Mouse (Mus musculus): Measurements from ENCODE around the gene Foxj1. TPM values are rescaled to one million over a fixed set of nuclear protein-coding genes. Genes with fewer than 3 reads are reported as not detected.

Gene Foxj1
- total and polyA plus RNA-seq, 2 experiments from 2014 or later, result 19.9 to 37.6 TPM

DNA sequence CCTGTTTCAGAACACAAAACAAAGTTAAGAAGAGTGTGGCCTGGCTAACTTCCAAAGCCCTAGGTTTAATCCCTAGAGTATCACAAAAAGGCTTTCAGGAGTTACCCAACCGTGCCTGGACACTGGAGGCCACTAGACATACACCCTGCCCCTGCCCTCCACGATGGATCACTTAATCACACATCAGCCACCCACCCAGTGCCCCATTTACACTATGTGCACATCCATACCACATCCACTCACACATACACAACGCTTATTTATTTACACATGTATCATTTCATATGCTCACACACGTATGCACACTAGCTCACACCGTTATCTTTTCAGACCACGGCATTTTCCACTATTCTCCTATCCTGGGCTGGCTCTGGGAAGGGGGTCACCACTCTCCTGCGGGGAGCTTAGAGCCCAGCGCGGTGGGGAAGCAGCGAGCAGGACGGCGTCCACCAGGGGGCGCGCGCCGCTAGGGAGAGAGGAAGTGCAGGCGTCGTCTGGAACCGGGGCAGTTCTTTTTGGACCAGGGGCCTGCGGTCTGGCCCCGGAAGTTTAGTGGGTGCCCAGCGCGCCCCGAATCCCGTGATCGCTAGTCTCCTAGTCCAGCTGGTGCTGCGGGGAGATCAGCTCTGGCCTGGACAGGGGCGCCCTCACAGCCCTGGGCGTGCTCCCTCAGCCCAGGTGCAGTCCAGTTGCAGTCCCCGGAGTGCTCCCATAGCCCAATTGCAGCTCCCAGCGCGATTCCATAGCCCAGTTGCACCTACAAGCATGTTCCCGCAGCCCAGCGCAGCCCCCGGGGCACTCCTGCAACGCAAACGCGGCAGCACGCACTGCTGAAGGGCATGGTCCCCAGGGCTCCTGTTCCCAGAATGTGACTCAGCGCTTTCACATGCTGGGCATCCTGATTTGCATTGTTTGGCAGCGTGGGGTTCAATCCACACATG is 16.2 kb downstream of the Foxj1 start:
- Histone ChIP-seq H3K27ac (ENCODE audit: low read depth, low read length) (no peak overlapping the region), H3K27me3 (ENCODE audit: insufficient read depth, low read length) (no peaks in the 10 kb centered on the region), H3K4me3 (ENCODE audit: low read depth, low read length) (peak overlapping the region; percentile 30), H3K4me1 (ENCODE audit: insufficient read depth) (peaks cover 4% of the 10 kb centered on the region; the same call in 1 of the 2 replicates), H3K9me3 (ENCODE audit: low read length) (no peaks in the 10 kb centered on the region), H3K9ac (peak overlapping the region; percentile 41; the same call in 1 of the 2 replicates), H3K4me2 (ENCODE audit: low read depth) (peak overlapping the region; percentile 78), H3K36me3 (ENCODE audit: insufficient read depth) (no peaks in the 10 kb centered on the region)
- DNase-seq (peak; percentile 87), ATAC-seq (peak; percentile 94)
- 3% methylated on average over 39 of the region's 41 CpGs for WGBS
- TF ChIP-seq CTCF (IDR thresholded peaks at IDR 0.05; ENCODE audit: low read depth), result peak; percentile 97

DNA sequence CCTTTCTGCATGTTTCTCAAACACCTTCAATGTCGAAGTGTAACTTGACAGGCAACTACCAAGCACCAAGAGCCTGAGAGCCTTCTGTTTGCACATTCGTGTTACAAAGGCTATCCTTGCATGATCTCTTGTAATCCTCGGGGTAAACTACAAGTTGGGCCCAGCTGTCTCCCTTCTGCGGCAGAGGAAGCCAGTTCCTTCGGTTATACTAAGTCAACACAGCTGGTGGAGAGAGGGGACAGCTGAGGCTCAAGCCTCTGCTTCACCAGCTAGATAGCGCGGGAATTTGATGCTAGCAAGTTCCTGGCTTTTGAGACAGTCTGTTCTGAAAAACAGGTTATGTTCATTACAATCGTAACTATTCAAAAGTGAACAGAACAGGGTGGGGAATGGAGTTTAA is 22.8 kb downstream of the Foxj1 start:
- TF ChIP-seq CTCF (IDR thresholded peaks at IDR 0.05; ENCODE audit: low read depth), result no peak
- H3K9me3 ChIP-seq (ENCODE audit: low read length), result no peaks in the 10 kb centered on the region
- H3K4me1 ChIP-seq (ENCODE audit: insufficient read depth), result no peaks in the 10 kb centered on the region
- H3K36me3 ChIP-seq (ENCODE audit: insufficient read depth), result no peaks in the 10 kb centered on the region
- WGBS, result 64% methylated on average over 8 of the region's 8 CpGs
- DNase-seq (no peak), ATAC-seq (no peak)
- no peak overlapping the region for H3K27ac ChIP-seq (ENCODE audit: low read depth, low read length)
- no peak overlapping the region for H3K4me2 ChIP-seq (ENCODE audit: low read depth)
- H3K9ac ChIP-seq, result no peak overlapping the region
- H3K27me3 ChIP-seq (ENCODE audit: insufficient read depth, low read length), result no peaks in the 10 kb centered on the region
- H3K4me3 ChIP-seq (ENCODE audit: low read depth, low read length), result no peak overlapping the region

DNA sequence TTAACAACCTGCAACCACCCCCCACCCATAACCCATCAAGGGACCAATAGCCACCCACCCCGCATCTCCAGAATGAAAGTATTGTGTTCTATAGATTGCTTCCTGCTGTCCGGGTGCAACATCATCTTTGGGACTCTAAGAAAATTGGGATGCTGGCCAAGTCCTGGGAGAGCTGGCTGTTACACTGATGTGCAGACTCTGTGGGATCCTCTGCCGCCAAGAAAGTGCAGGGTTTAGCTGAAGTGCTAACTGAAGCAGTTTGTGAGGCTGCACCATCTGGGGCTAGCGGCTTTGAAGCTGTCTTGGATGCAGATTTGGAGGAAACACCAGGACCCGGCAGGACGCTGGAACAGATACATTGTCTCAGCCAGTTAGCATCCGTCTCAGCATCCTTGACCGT is 24.0 kb downstream of the Foxj1 start:
- H3K27me3 ChIP-seq (ENCODE audit: insufficient read depth, low read length), result no peaks in the 10 kb centered on the region
- DNase-seq (peak; percentile 67), ATAC-seq (peak; percentile 40)
- H3K36me3 ChIP-seq (ENCODE audit: insufficient read depth), result no peaks in the 10 kb centered on the region
- H3K9me3 ChIP-seq (ENCODE audit: low read length), result no peaks in the 10 kb centered on the region
- WGBS, result 38% methylated on average over 8 of the region's 8 CpGs
- H3K4me2 ChIP-seq (ENCODE audit: low read depth), result no peak overlapping the region
- no peak overlapping the region for H3K4me3 ChIP-seq (ENCODE audit: low read depth, low read length)
- no peak overlapping the region for H3K9ac ChIP-seq
- TF ChIP-seq CTCF (IDR thresholded peaks at IDR 0.05; ENCODE audit: low read depth), result no peak
- H3K4me1 ChIP-seq (ENCODE audit: insufficient read depth), result peaks cover 4% of the 10 kb centered on the region; the same call in 1 of the 2 replicates
- no peak overlapping the region for H3K27ac ChIP-seq (ENCODE audit: low read depth, low read length)

GRCm38 (mm10) chr11:116309601-116310000 is 25.6 kb downstream of the Foxj1 start:
- Histone ChIP-seq H3K9me3 (ENCODE audit: low read length) (no peaks in the 10 kb centered on the region), H3K27ac (ENCODE audit: low read depth, low read length) (no peak overlapping the region), H3K4me2 (ENCODE audit: low read depth) (no peak overlapping the region), H3K36me3 (ENCODE audit: insufficient read depth) (peaks cover 3% of the 10 kb centered on the region), H3K9ac (no peak overlapping the region), H3K27me3 (ENCODE audit: insufficient read depth, low read length) (no peaks in the 10 kb centered on the region), H3K4me1 (ENCODE audit: insufficient read depth) (peaks cover 10% of the 10 kb centered on the region), H3K4me3 (ENCODE audit: low read depth, low read length) (no peak overlapping the region)
- ATAC-seq, result no peak
- DNase-seq, result no peak
- 70% methylated on average over 3 of the region's 3 CpGs for WGBS
- no peak for TF ChIP-seq CTCF (IDR thresholded peaks at IDR 0.05; ENCODE audit: low read depth)

- Histone ChIP-seq H3K9ac (no peak overlapping the region), H3K27ac (ENCODE audit: low read depth, low read length) (no peak overlapping the region), H3K4me1 (ENCODE audit: insufficient read depth) (peaks cover 10% of the 10 kb centered on the region), H3K9me3 (ENCODE audit: low read length) (no peaks in the 10 kb centered on the region), H3K36me3 (ENCODE audit: insufficient read depth) (peaks cover 19% of the 10 kb centered on the region), H3K4me3 (ENCODE audit: low read depth, low read length) (no peak overlapping the region), H3K4me2 (ENCODE audit: low read depth) (no peak overlapping the region), H3K27me3 (ENCODE audit: insufficient read depth, low read length) (no peaks in the 10 kb centered on the region)
- ATAC-seq (no peak), DNase-seq (no peak)
- no peak for TF ChIP-seq CTCF (IDR thresholded peaks at IDR 0.05; ENCODE audit: low read depth)
- 93% methylated on average over 12 of the region's 12 CpGs for WGBS
These were observed 27.3 kb downstream of the Foxj1 start for GRCm38 (mm10) chr11:116307762-116308531.

DNA sequence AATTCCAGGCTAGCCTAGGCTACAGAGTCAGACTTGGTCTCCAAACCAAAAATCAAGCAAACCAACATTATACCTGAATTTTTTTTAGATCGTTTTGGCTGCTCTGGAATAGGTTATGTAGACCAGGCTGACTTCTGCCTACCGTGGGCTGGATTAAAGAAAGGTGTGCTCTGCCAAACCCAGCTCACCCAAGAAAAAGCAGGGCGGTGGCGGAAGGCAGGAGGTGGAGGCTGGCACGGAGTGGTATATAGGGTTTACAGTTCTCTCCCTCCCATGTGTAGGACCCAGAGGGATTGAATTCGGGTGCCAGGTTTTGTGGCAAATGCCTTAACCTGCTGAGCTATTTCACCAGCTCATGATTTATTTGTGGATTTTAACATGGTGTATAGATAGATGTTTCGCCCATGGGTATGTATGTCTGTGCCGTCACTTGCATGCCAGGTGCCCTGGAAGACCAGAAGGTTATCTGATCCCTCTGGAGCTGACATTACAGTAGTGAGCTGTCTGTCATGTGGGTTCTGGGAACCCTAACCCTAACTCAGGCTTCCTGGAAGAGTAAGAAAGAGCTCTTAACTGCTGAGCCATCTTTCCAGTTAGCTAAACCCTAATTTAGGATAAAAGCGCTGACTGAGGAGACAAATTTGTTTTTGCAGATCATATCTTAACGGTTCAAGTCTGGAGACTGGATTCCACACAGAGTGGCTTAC is 28.0 kb downstream of the Foxj1 start, which contains the start of gene Exoc7:
Gene Exoc7, minus strand, starts transcription at position 215 of the 707 bp plus-strand sequence.
- 87% methylated on average over 10 of the region's 10 CpGs for WGBS
- H3K9ac ChIP-seq, result peak within 1 kb of the TSS; percentile 72
- DNase-seq (no peak), ATAC-seq (no peak)
- H3K27ac ChIP-seq (ENCODE audit: low read depth, low read length), result peak within 1 kb of the TSS; percentile 50; the same call in 1 of the 2 replicates
- H3K27me3 ChIP-seq (ENCODE audit: insufficient read depth, low read length), result no peaks in the 10 kb centered on the region
- peak within 1 kb of the TSS; percentile 65 for H3K4me2 ChIP-seq (ENCODE audit: low read depth)
- H3K4me3 ChIP-seq (ENCODE audit: low read depth, low read length), result peak within 1 kb of the TSS; percentile 84
- H3K36me3 ChIP-seq (ENCODE audit: insufficient read depth), result peaks cover 26% of the 10 kb centered on the region
- no peaks in the 10 kb centered on the region for H3K9me3 ChIP-seq (ENCODE audit: low read length)
- TF ChIP-seq CTCF (IDR thresholded peaks at IDR 0.05; ENCODE audit: low read depth), result no peak
- H3K4me1 ChIP-seq (ENCODE audit: insufficient read depth), result peaks cover 10% of the 10 kb centered on the region

Data from forebrain, postnatal 0 days (tissue).